Mouse (Mus musculus): Measurements from ENCODE around the gene Anapc13. TPM values are rescaled to one million over a fixed set of nuclear protein-coding genes. Genes with fewer than 3 reads are reported as not detected.

The Anapc13 gene
- total and polyA plus RNA-seq, 2 experiments from 2014 or later = 49.9 to 136 TPM

DNA sequence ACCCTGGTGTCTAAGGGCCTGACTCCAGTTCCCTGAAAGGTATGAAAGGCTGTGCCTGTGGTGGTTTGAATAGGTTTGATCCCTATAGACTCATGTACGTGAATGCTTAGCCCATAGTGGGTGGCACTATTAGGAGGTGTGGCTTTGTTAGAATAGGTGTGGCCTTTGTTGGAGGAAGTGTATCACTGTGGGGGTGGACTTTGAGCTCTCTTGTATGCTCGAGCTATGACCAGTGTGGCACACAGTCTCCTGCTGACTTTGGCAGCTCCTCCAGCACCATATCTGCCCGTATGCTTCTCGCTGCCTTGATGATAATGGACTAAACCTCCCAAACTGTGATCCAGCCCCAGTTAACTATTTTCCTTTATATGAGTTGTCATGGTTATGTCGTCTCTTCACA is 49.8 kb downstream of the Anapc13 start:
- Histone ChIP-seq H3K4me2 (ENCODE audit: low read depth, low read length, poor library complexity, severe bottlenecking) (no peak overlapping the region), H3K27me3 (ENCODE audit: insufficient read depth, low read length) (no peaks in the 10 kb centered on the region), H3K9me3 (ENCODE audit: low read length) (no peaks in the 10 kb centered on the region), H3K27ac (ENCODE audit: low read depth, low read length) (no peak overlapping the region), H3K4me3 (ENCODE audit: low read depth, low read length) (no peak overlapping the region), H3K9ac (replicated peaks; ENCODE audit: low read length, poor library complexity, severe bottlenecking) (no peak overlapping the region), H3K36me3 (ENCODE audit: insufficient read depth, low read length) (no peaks in the 10 kb centered on the region), H3K4me1 (ENCODE audit: insufficient read depth, low read length) (no peaks in the 10 kb centered on the region)
- no peak for DNase-seq (ENCODE audit: low spot score)
- WGBS = 86% methylated on average over 5 of the region's 5 CpGs
- TF ChIP-seq CTCF (IDR thresholded peaks at IDR 0.05) = no peak
- ATAC-seq (ENCODE audit: low FRiP score) = no peak

GRCm38 (mm10) chr9:102681470-102681869 is 55.4 kb downstream of the Anapc13 start:
- no peak overlapping the region for H3K4me2 ChIP-seq (ENCODE audit: low read depth, low read length, poor library complexity, severe bottlenecking)
- WGBS = 57% methylated on average over 7 of the region's 7 CpGs
- H3K9ac ChIP-seq (replicated peaks; ENCODE audit: low read length, poor library complexity, severe bottlenecking) = no peak overlapping the region
- no peaks in the 10 kb centered on the region for H3K36me3 ChIP-seq (ENCODE audit: insufficient read depth, low read length)
- H3K4me3 ChIP-seq (ENCODE audit: low read depth, low read length) = no peak overlapping the region
- no peaks in the 10 kb centered on the region for H3K9me3 ChIP-seq (ENCODE audit: low read length)
- no peak for TF ChIP-seq CTCF (IDR thresholded peaks at IDR 0.05)
- no peak overlapping the region for H3K27ac ChIP-seq (ENCODE audit: low read depth, low read length)
- no peaks in the 10 kb centered on the region for H3K4me1 ChIP-seq (ENCODE audit: insufficient read depth, low read length)
- ATAC-seq (ENCODE audit: low FRiP score) (no peak), DNase-seq (ENCODE audit: low spot score) (no peak)
- H3K27me3 ChIP-seq (ENCODE audit: insufficient read depth, low read length) = no peaks in the 10 kb centered on the region

Other genes with a start within 250 kb of the Anapc13 start
- gene Ky, start 120.5 kb upstream of the Anapc13 start, total RNA-seq (2014; rRNA removed) = 3.7 and 6.5 TPM in 2 replicates
- 0.99 and 1.7 TPM in 2 replicates for gene Ky, start 120.5 kb upstream of the Anapc13 start, polyA plus RNA-seq (2015; fragmentation: Nextera tagmentation; extraction: Ambion mirVana)
- 9.2 and 11.9 TPM in 2 replicates for gene Cep63, start 238 bp downstream of the Anapc13 start, total RNA-seq (2014; rRNA removed)
- gene Cep63, start 238 bp downstream of the Anapc13 start, polyA plus RNA-seq (2015; fragmentation: Nextera tagmentation; extraction: Ambion mirVana) = 35.0 and 38.3 TPM in 2 replicates
- gene Amotl2, start 90.4 kb downstream of the Anapc13 start, total RNA-seq (2014; rRNA removed) = 125 and 129 TPM in 2 replicates
- 31.5 and 32.5 TPM in 2 replicates for gene Amotl2, start 90.4 kb downstream of the Anapc13 start, polyA plus RNA-seq (2015; fragmentation: Nextera tagmentation; extraction: Ambion mirVana)
- 39.2 and 43.0 TPM in 2 replicates for gene Ryk, start 208.6 kb downstream of the Anapc13 start, total RNA-seq (2014; rRNA removed)
- gene Ryk, start 208.6 kb downstream of the Anapc13 start, polyA plus RNA-seq (2015; fragmentation: Nextera tagmentation; extraction: Ambion mirVana) = 7.9 and 9.5 TPM in 2 replicates